ENCODE assay signal across 24 mouse cellular contexts in genomic region chr3:20973077-20973476, GRCm38 (mm10).
DNase-seq lines count a peak whose midpoint lies in the region; ATAC-seq and TF ChIP-seq lines count a peak whose summit lies in the region.
"Had no signal": no experiment of that assay in that cellular context is flagged by ENCODE, and none has a peak within 500 bp of the region (broad histone marks: within the 10 kb centered on the region; RNA-seq: fewer than 3 reads in every experiment).

No protein-coding gene starts in this region.

- no peak for TF ChIP-seq EP300 in stomach, postnatal 0 days (optimal IDR thresholded peaks at IDR 0.05)

- H3K9ac ChIP-seq in kidney, postnatal 0 days (ENCODE audit: low read depth, low read length) = no peak overlapping the region
- no peak overlapping the region for H3K9ac ChIP-seq in stomach, embryonic 16.5 days (ENCODE audit: low read length)
- no peak overlapping the region for H3K9ac ChIP-seq in stomach, postnatal 0 days (ENCODE audit: low read length)
- H3K9ac ChIP-seq: embryonic facial prominence, embryonic 13.5 days; forebrain, embryonic 12.5 days; forebrain, embryonic 15.5 days; hindbrain, embryonic 13.5 days had no signal

- H3K79me2 ChIP-seq in myocyte (ENCODE audit: control insufficient read depth, insufficient read depth) = no peaks in the 10 kb centered on the region

- no peaks in the 10 kb centered on the region for H3K36me3 ChIP-seq in kidney, postnatal 0 days (ENCODE audit: insufficient read depth, low read length)
- no peaks in the 10 kb centered on the region for H3K36me3 ChIP-seq in stomach, embryonic 16.5 days (ENCODE audit: control insufficient read depth, insufficient read depth, low read length)
- no peaks in the 10 kb centered on the region for H3K36me3 ChIP-seq in stomach, postnatal 0 days (ENCODE audit: control insufficient read depth, insufficient read depth, low read length)
- no peaks in the 10 kb centered on the region for H3K36me3 ChIP-seq in myocyte (ENCODE audit: control insufficient read depth, insufficient read depth)
- H3K36me3 ChIP-seq: embryonic facial prominence, embryonic 13.5 days; forebrain, embryonic 12.5 days; forebrain, embryonic 15.5 days; hindbrain, embryonic 10.5 days; hindbrain, embryonic 13.5 days had no signal

- no peak overlapping the region for H3K4me3 ChIP-seq in kidney, postnatal 0 days (replicated peaks; ENCODE audit: low read depth, low read length)
- no peak overlapping the region for H3K4me3 ChIP-seq in stomach, embryonic 16.5 days (replicated peaks; ENCODE audit: low read length)
- H3K4me3 ChIP-seq in stomach, postnatal 0 days (ENCODE audit: low read depth, low read length) = no peak overlapping the region
- no peak overlapping the region for H3K4me3 ChIP-seq in myocyte
- H3K4me3 ChIP-seq: embryonic facial prominence, embryonic 13.5 days; forebrain, embryonic 12.5 days; forebrain, embryonic 15.5 days; gastrocnemius, adult 2 months; hindbrain, embryonic 10.5 days; hindbrain, embryonic 13.5 days had no signal

- no peak overlapping the region for H3K27ac ChIP-seq in kidney, postnatal 0 days
- H3K27ac ChIP-seq in stomach, embryonic 16.5 days (ENCODE audit: low read length) = no peak overlapping the region
- H3K27ac ChIP-seq in stomach, postnatal 0 days (replicated peaks) = no peak overlapping the region
- H3K27ac ChIP-seq: embryonic facial prominence, embryonic 13.5 days; forebrain, embryonic 12.5 days; forebrain, embryonic 15.5 days; gastrocnemius, adult 2 months; hindbrain, embryonic 10.5 days; hindbrain, embryonic 13.5 days had no signal

- H3ac ChIP-seq in myocyte (ENCODE audit: control insufficient read depth, insufficient read length) = no peak overlapping the region

- H3K4me1 ChIP-seq in kidney, postnatal 0 days (replicated peaks; ENCODE audit: insufficient read depth, low read length) = no peaks in the 10 kb centered on the region
- no peaks in the 10 kb centered on the region for H3K4me1 ChIP-seq in stomach, embryonic 16.5 days (ENCODE audit: control insufficient read depth, insufficient read depth, low read length)
- H3K4me1 ChIP-seq in stomach, postnatal 0 days (replicated peaks; ENCODE audit: control insufficient read depth, insufficient read depth) = no peaks in the 10 kb centered on the region
- H3K4me1 ChIP-seq: embryonic facial prominence, embryonic 13.5 days; forebrain, embryonic 12.5 days; forebrain, embryonic 15.5 days; hindbrain, embryonic 10.5 days; hindbrain, embryonic 13.5 days had no signal

- no peak overlapping the region for H3K4me2 ChIP-seq in kidney, postnatal 0 days (ENCODE audit: low read length)
- no peak overlapping the region for H3K4me2 ChIP-seq in stomach, embryonic 16.5 days (ENCODE audit: low read depth, low read length)
- no peak overlapping the region for H3K4me2 ChIP-seq in stomach, postnatal 0 days (replicated peaks; ENCODE audit: low read depth)
- H3K4me2 ChIP-seq in myocyte (ENCODE audit: low read depth) = no peak overlapping the region
- H3K4me2 ChIP-seq: embryonic facial prominence, embryonic 13.5 days; forebrain, embryonic 12.5 days; forebrain, embryonic 15.5 days; heart, embryonic 11.5 days; hindbrain, embryonic 13.5 days had no signal

- H3K27me3 ChIP-seq in kidney, postnatal 0 days (ENCODE audit: insufficient read depth, low read length) = no peaks in the 10 kb centered on the region
- H3K27me3 ChIP-seq in stomach, embryonic 16.5 days (ENCODE audit: control insufficient read depth, insufficient read depth, low read length) = no peaks in the 10 kb centered on the region
- H3K27me3 ChIP-seq in stomach, postnatal 0 days (ENCODE audit: control insufficient read depth, insufficient read depth, low read length) = no peaks in the 10 kb centered on the region
- H3K27me3 ChIP-seq in myocyte (ENCODE audit: control insufficient read depth, insufficient read depth, insufficient read length) = no peaks in the 10 kb centered on the region
- H3K27me3 ChIP-seq: embryonic facial prominence, embryonic 13.5 days; forebrain, embryonic 12.5 days; forebrain, embryonic 15.5 days; hindbrain, embryonic 13.5 days had no signal

- TF ChIP-seq POLR2A in myocyte (IDR thresholded peaks at IDR 0.05; ENCODE audit: insufficient read length, low read depth) = no peak

- 69% methylated on average over 1 of the region's 1 CpGs for WGBS in kidney, postnatal 0 days
- 50% methylated on average over 1 of the region's 1 CpGs for WGBS in stomach, embryonic 16.5 days
- WGBS in stomach, postnatal 0 days = 45% methylated on average over 1 of the region's 1 CpGs

- H3K9me3 ChIP-seq in kidney, postnatal 0 days (replicated peaks; ENCODE audit: low read length) = no peaks in the 10 kb centered on the region
- no peaks in the 10 kb centered on the region for H3K9me3 ChIP-seq in stomach, embryonic 16.5 days (replicated peaks; ENCODE audit: control insufficient read depth, low read length)
- H3K9me3 ChIP-seq in stomach, postnatal 0 days (ENCODE audit: control insufficient read depth, low read length) = no peaks in the 10 kb centered on the region
- H3K9me3 ChIP-seq: embryonic facial prominence, embryonic 13.5 days; forebrain, embryonic 12.5 days; forebrain, embryonic 15.5 days; hindbrain, embryonic 10.5 days; hindbrain, embryonic 13.5 days had no signal

- no peak for TF ChIP-seq CTCF in kidney, postnatal 0 days (IDR thresholded peaks at IDR 0.05; ENCODE audit: low read depth)
- no peak for TF ChIP-seq CTCF in stomach, postnatal 0 days (IDR thresholded peaks at IDR 0.05; ENCODE audit: low read depth)

- DNase-seq in kidney, postnatal 0 days (ENCODE audit: low spot score) = peak; percentile 22
- DNase-seq in kidney, adult 11 months = no peak
- no peak for DNase-seq in stomach, postnatal 0 days (ENCODE audit: low spot score)
- DNase-seq in fibroblast of lung, adult 2 months (ENCODE audit: low read depth) = peak; percentile 49
- DNase-seq in frontal cortex, postnatal 14 days (ENCODE audit: low spot score in 2 of 2) = no peak
- no peak for DNase-seq in T-cell, adult 2 months (ENCODE audit: low spot score)
- DNase-seq: adrenal gland, postnatal 10 days; adrenal gland, postnatal 36 days; cerebellum, adult 18-20 months; cerebellum, adult 9-11 months; cerebellum, postnatal 25 days; gastrocnemius, adult 2 months; gastrocnemius, postnatal 14 days; heart, adult 11 months; heart, postnatal 36 days had no signal

- ATAC-seq in kidney, postnatal 0 days (replicated peaks; ENCODE audit: low FRiP score, low read depth) = no peak
- ATAC-seq in stomach, embryonic 16.5 days (ENCODE audit: insufficient read depth, low FRiP score) = 0 out of 2 replicates have a peak, but pooled peaks have one; percentile 21
- ATAC-seq in stomach, postnatal 0 days (ENCODE audit: low FRiP score, low TSS enrichment) = no peak
- ATAC-seq: forebrain, embryonic 15.5 days; hindbrain, embryonic 16.5 days had no signal

TF ChIP-seq in myocyte, 11 proteins besides CTCF, POLR2A, EP300 and RAD21:
- TF ChIP-seq MAX (IDR thresholded peaks at IDR 0.05; ENCODE audit: low read depth) (no peak), CEBPB (IDR thresholded peaks at IDR 0.05; ENCODE audit: insufficient read depth, poor library complexity, severe bottlenecking) (no peak), MYOG (IDR thresholded peaks at IDR 0.05; ENCODE audit: control insufficient read depth in 1 of 3, insufficient read depth in 1 of 3, insufficient read length in 2 of 3, low read depth in 2 of 3) (peak in 2 of 3 experiments; percentile 10 to 70), TCF12 (IDR thresholded peaks at IDR 0.05; ENCODE audit: insufficient read depth, poor library complexity, severe bottlenecking) (peak; percentile 3), MYOD1 (IDR thresholded peaks at IDR 0.05; ENCODE audit: control insufficient read depth in 1 of 3, insufficient read length in 2 of 3, low read depth in 2 of 3) (peak in 1 of 3 experiments; percentile 13), SRF (IDR thresholded peaks at IDR 0.05; ENCODE audit: control insufficient read depth, insufficient read length, low read depth) (no peak)

Comparison
In these comparisons a context has a peak if more than half of its experiments do, and no peak if none do; other contexts are left out.
1. DNase-seq: peak in kidney, postnatal 0 days (single experiment) and fibroblast of lung, adult 2 months (single experiment); none in kidney, adult 11 months (single experiment), stomach, postnatal 0 days (single experiment), frontal cortex, postnatal 14 days (0 of 2) and T-cell, adult 2 months (single experiment).